Comparison of ENCODE assay signal across 12 mouse cellular contexts in the genomic region with DNA sequence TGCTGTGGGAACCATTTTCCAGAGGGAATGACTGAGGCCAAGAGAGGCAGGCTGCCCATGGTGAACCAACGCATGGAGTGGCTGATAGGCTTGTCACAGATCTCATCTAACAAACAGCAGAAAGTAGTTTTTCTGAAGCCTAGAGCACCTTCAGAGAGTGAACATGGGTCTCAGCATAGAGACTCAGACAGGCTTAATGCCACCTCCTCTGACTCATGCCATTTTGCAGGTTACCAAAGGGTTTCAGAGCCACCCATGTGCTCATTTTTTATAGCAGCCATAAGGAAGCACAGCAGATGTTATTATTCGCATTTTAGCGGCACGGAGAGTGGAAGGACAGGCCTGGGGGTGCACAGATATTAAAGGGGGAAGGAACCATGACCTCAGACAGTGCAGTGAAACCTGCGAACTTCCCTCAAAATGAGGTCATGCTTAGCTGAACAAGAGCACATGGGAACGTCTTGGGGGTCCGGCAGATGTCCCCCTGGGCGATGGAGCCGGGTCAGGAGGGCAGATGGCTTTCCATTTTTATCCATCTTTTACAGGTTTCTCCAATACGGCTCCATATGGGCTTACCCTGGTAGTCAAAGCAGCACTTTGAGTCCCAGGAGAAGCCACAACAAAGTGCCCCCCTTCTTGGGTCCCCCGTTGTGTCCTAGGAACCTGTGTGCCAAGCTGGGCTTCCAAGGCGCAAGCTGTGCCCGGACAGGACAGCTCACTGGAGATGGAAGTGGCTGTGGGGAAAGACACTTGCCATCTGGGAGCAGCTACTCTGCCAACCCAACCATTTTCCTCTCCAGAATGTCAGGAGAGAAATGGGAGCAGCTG.
DNase-seq lines count a peak whose midpoint lies in the region; ATAC-seq lines count a peak whose summit lies in the region.
"Had no signal": no experiment of that assay in that cellular context is flagged by ENCODE, and none has a peak within 500 bp of the region (broad histone marks: within the 10 kb centered on the region; RNA-seq: fewer than 3 reads in every experiment).

No protein-coding gene starts in this region.

- H3K9me3 ChIP-seq in forebrain, embryonic 14.5 days (replicated peaks; ENCODE audit: control insufficient read depth, low read length): no peaks in the 10 kb centered on the region
- H3K9me3 ChIP-seq in forebrain, embryonic 10.5 days: peaks cover 2% of the 10 kb centered on the region
- H3K9me3 ChIP-seq in limb, embryonic 13.5 days: no peaks in the 10 kb centered on the region; the same call in 1 of the 2 replicates
- no peaks in the 10 kb centered on the region for H3K9me3 ChIP-seq in kidney, embryonic 15.5 days (replicated peaks)

- H3K27me3 ChIP-seq in forebrain, embryonic 14.5 days (replicated peaks; ENCODE audit: control insufficient read depth, insufficient read depth, low read length): no peaks in the 10 kb centered on the region
- no peaks in the 10 kb centered on the region for H3K27me3 ChIP-seq in forebrain, embryonic 10.5 days (ENCODE audit: poor library complexity, severe bottlenecking)
- H3K27me3 ChIP-seq in limb, embryonic 13.5 days: no peaks in the 10 kb centered on the region
- no peaks in the 10 kb centered on the region for H3K27me3 ChIP-seq in kidney, embryonic 15.5 days

- peak; percentile 38 for DNase-seq in forebrain, embryonic 14.5 days (ENCODE audit: low spot score)
- DNase-seq in forebrain, embryonic 10.5 days (ENCODE audit: extremely low spot score, low spot score): no peak
- DNase-seq in layer of hippocampus, postnatal 14 days (ENCODE audit: low spot score in 2 of 2): peak; percentile 26 to 32
- DNase-seq in layer of hippocampus, adult 9-10 months (ENCODE audit: low spot score): no peak
- DNase-seq in cerebellum, postnatal 10 days: peak; percentile 90 to 94
- no peak for DNase-seq in thymus, postnatal 4 days
- DNase-seq: adrenal gland, adult 2 months; lung, embryonic 14.5 days; midbrain, embryonic 14.5 days had no signal

- H3K4me1 ChIP-seq in forebrain, embryonic 14.5 days (ENCODE audit: control insufficient read depth, insufficient read depth, low read length): no peaks in the 10 kb centered on the region
- no peaks in the 10 kb centered on the region; the same call in 1 of the 2 replicates for H3K4me1 ChIP-seq in forebrain, embryonic 10.5 days
- peaks cover 54% of the 10 kb centered on the region for H3K4me1 ChIP-seq in limb, embryonic 13.5 days
- peaks cover 18% of the 10 kb centered on the region for H3K4me1 ChIP-seq in kidney, embryonic 15.5 days

- peak overlapping the region; percentile 18; the same call in 1 of the 2 replicates for H3K27ac ChIP-seq in forebrain, embryonic 14.5 days (ENCODE audit: low read depth, low read length)
- no peak overlapping the region for H3K27ac ChIP-seq in forebrain, embryonic 10.5 days
- H3K27ac ChIP-seq in limb, embryonic 13.5 days: peak overlapping the region; percentile 71; the same call in 1 of the 2 replicates
- H3K27ac ChIP-seq in kidney, embryonic 15.5 days: no peak overlapping the region

- H3K9ac ChIP-seq in forebrain, embryonic 14.5 days (ENCODE audit: low read length): no peak overlapping the region
- no peak overlapping the region for H3K9ac ChIP-seq in limb, embryonic 13.5 days
- H3K9ac ChIP-seq in kidney, embryonic 15.5 days: no peak overlapping the region
- H3K9ac ChIP-seq: lung, embryonic 14.5 days had no signal

- ATAC-seq in forebrain, embryonic 14.5 days: peak; percentile 26; the same call in 1 of the 2 replicates
- ATAC-seq in limb, embryonic 13.5 days (ENCODE audit: low FRiP score, low read depth): no peak
- ATAC-seq in kidney, embryonic 15.5 days (replicated peaks; ENCODE audit: low FRiP score): no peak
- ATAC-seq: inflammation-experienced regulatory T-cells, adult 6 months had no signal

- H3K4me2 ChIP-seq in forebrain, embryonic 14.5 days (ENCODE audit: low read length): no peak overlapping the region
- H3K4me2 ChIP-seq in limb, embryonic 13.5 days (replicated peaks): no peak overlapping the region
- no peak overlapping the region for H3K4me2 ChIP-seq in kidney, embryonic 15.5 days
- H3K4me2 ChIP-seq: lung, embryonic 14.5 days had no signal

- H3K4me3 ChIP-seq in forebrain, embryonic 14.5 days (ENCODE audit: low read depth, low read length): no peak overlapping the region
- no peak overlapping the region for H3K4me3 ChIP-seq in forebrain, embryonic 10.5 days
- no peak overlapping the region for H3K4me3 ChIP-seq in limb, embryonic 13.5 days
- H3K4me3 ChIP-seq in kidney, embryonic 15.5 days (replicated peaks): no peak overlapping the region

- WGBS in forebrain, embryonic 14.5 days: 86% methylated on average over 13 of the region's 13 CpGs
- WGBS in forebrain, embryonic 10.5 days: 85% methylated on average over 13 of the region's 13 CpGs
- 72% methylated on average over 13 of the region's 13 CpGs for WGBS in limb, embryonic 13.5 days
- WGBS in kidney, embryonic 15.5 days: 83% methylated on average over 13 of the region's 13 CpGs

- H3K36me3 ChIP-seq in forebrain, embryonic 14.5 days (ENCODE audit: control insufficient read depth, insufficient read depth, low read length): no peaks in the 10 kb centered on the region
- H3K36me3 ChIP-seq in forebrain, embryonic 10.5 days (replicated peaks): no peaks in the 10 kb centered on the region
- H3K36me3 ChIP-seq in limb, embryonic 13.5 days: no peaks in the 10 kb centered on the region
- no peaks in the 10 kb centered on the region for H3K36me3 ChIP-seq in kidney, embryonic 15.5 days

Comparison
In these comparisons a context has a peak if more than half of its experiments do, and no peak if none do; other contexts are left out.
1. DNase-seq: peak in forebrain, embryonic 14.5 days (single experiment), layer of hippocampus, postnatal 14 days (2 of 2) and cerebellum, postnatal 10 days (2 of 2); none in forebrain, embryonic 10.5 days (single experiment), layer of hippocampus, adult 9-10 months (single experiment) and thymus, postnatal 4 days (single experiment).
2. H3K27ac ChIP-seq: peak in forebrain, embryonic 14.5 days (single experiment) and limb, embryonic 13.5 days (single experiment); none in forebrain, embryonic 10.5 days (single experiment) and kidney, embryonic 15.5 days (single experiment).